Mouse (Mus musculus) neural tube, embryonic 14.5 days (tissue): Measurements from ENCODE around the gene Zbtb46. TPM values are rescaled to one million over a fixed set of nuclear protein-coding genes. Genes with fewer than 3 reads are reported as not detected.
A peak's percentile ranks its signal among the peaks of the same experiment; 100 is the strongest.

Experiments
- ATAC-seq: fragments of 200-750 bp; cut with Nextera tagmentation; 2 replicates; pipeline ENCODE4 v1.8.0; 2017; ENCODE audit warnings: low read depth, mild to moderate bottlenecking, moderate TSS enrichment, moderate library complexity
- H3K27ac ChIP-seq: fragments of 300-500 bp; sonication (generic); 2 replicates; pipeline ENCODE4 v1.5.1; 2014; ENCODE audit warnings: low read depth, mild to moderate bottlenecking, control low read depth, low read length, moderate library complexity, mixed read lengths
- H3K27me3 ChIP-seq: fragments of 300-500 bp; sonication (generic); 2 replicates; pipeline ENCODE4 v1.6.1; 2014; ENCODE audit warnings: low read length; ENCODE audit not compliant: control insufficient read depth, insufficient read depth
- H3K36me3 ChIP-seq: fragments of 300-500 bp; sonication (generic); 2 replicates; pipeline ENCODE4 v1.6.1; 2014; ENCODE audit warnings: low read length, mixed read lengths; ENCODE audit not compliant: control insufficient read depth, insufficient read depth
- H3K4me1 ChIP-seq: fragments of 300-500 bp; sonication (generic); 2 replicates; pipeline ENCODE4 v1.6.1; 2014; ENCODE audit warnings: low read length; ENCODE audit not compliant: control insufficient read depth, insufficient read depth
- H3K4me2 ChIP-seq: fragments of 300-500 bp; sonication (generic); 2 replicates; pipeline ENCODE4 v1.6.1; 2014; ENCODE audit warnings: mild to moderate bottlenecking, low read depth, low read length, control low read depth
- H3K4me3 ChIP-seq: fragments of 300-500 bp; sonication (generic); 2 replicates; pipeline ENCODE4 v1.5.1; 2014; ENCODE audit warnings: low read depth, low read length, control low read depth, mixed read lengths
- H3K9ac ChIP-seq: fragments of 300-500 bp; sonication (generic); replicated peaks from 2 replicates; pipeline ENCODE4 v1.6.1; 2014; ENCODE audit warnings: low read depth, mild to moderate bottlenecking, control low read depth, low read length, mixed read lengths
- H3K9me3 ChIP-seq: fragments of 300-500 bp; sonication (generic); 2 replicates; pipeline ENCODE4 v1.6.1; 2016; ENCODE audit warnings: low read length; ENCODE audit not compliant: control insufficient read depth
- WGBS: fragments of 180-500 bp; shearing (Covaris S2); extraction: QIAGEN DNeasy Blood & Tissue Kit; methylation state at CpG from one replicate; pipeline ENCODE4 v1.1.7; 2014; 5-methylcytosine and 5-hydroxymethylcytosine counted together
- polyA plus RNA-seq: library from polyadenylated mRNA; unstranded; fragments of >200 nt; fragmentation: Nextera tagmentation; extraction: Ambion mirVana; gene quantifications from 2 replicates; pipeline ENCODE4 v1.2.1, GENCODE M21; 2014

Gene Zbtb46
- polyA plus RNA-seq, 1 experiment from 2014 or later: 18.2 TPM

- Histone ChIP-seq H3K27ac (peak within 1 kb of the TSS; percentile 88), H3K9ac (peak within 1 kb of the TSS; percentile 84), H3K4me3 (peak within 1 kb of the TSS; percentile 94), H3K36me3 (peaks cover 35% of the 10 kb centered on the region), H3K9me3 (no peaks in the 10 kb centered on the region), H3K27me3 (no peaks in the 10 kb centered on the region), H3K4me1 (peaks cover 30% of the 10 kb centered on the region), H3K4me2 (peak within 1 kb of the TSS; percentile 99)
- under 1% methylated on average over 67 of the region's 71 CpGs for WGBS
- peak; percentile 89 for ATAC-seq
Observed at GRCm38 (mm10) chr2:181364860-181365596, 94.2 kb downstream of the Zbtb46 start, which contains the start of the genes Zgpat and Arfrp1. Gene Zgpat, plus strand, starts transcription at chr2:181364928. Gene Arfrp1, minus strand, starts transcription at chr2:181365404.

GRCm38 (mm10) chr2:181364487-181364859, 94.8 kb downstream of the Zbtb46 start:
- Histone ChIP-seq H3K4me3 (peak overlapping the region; percentile 94), H3K4me1 (peaks cover 30% of the 10 kb centered on the region), H3K36me3 (peaks cover 40% of the 10 kb centered on the region), H3K4me2 (peak overlapping the region; percentile 99), H3K9ac (peak overlapping the region; percentile 84), H3K27me3 (no peaks in the 10 kb centered on the region), H3K27ac (peak overlapping the region; percentile 88), H3K9me3 (no peaks in the 10 kb centered on the region)
- WGBS: 13% methylated on average over 14 of the region's 14 CpGs
- 0 out of 2 replicates have a peak, but pooled peaks have one; percentile 2 for ATAC-seq

GRCm38 (mm10) chr2:181363946-181364345, 95.3 kb downstream of the Zbtb46 start:
- peaks cover 30% of the 10 kb centered on the region for H3K4me1 ChIP-seq
- peak overlapping the region; percentile 84 for H3K9ac ChIP-seq
- ATAC-seq: no peak
- no peaks in the 10 kb centered on the region for H3K9me3 ChIP-seq
- H3K4me3 ChIP-seq: peak overlapping the region; percentile 94
- no peak overlapping the region for H3K27ac ChIP-seq
- H3K36me3 ChIP-seq: peaks cover 41% of the 10 kb centered on the region
- 89% methylated on average over 3 of the region's 3 CpGs for WGBS
- no peaks in the 10 kb centered on the region for H3K27me3 ChIP-seq
- H3K4me2 ChIP-seq: peak overlapping the region; percentile 99

GRCm38 (mm10) chr2:181356780-181357179, 102.4 kb downstream of the Zbtb46 start:
- Histone ChIP-seq H3K9ac (no peak overlapping the region), H3K4me1 (no peaks in the 10 kb centered on the region), H3K36me3 (peaks cover 56% of the 10 kb centered on the region), H3K27ac (no peak overlapping the region), H3K4me2 (no peak overlapping the region), H3K27me3 (no peaks in the 10 kb centered on the region), H3K4me3 (no peak overlapping the region), H3K9me3 (no peaks in the 10 kb centered on the region)
- WGBS: 82% methylated on average over 3 of the region's 3 CpGs
- ATAC-seq: no peak

- no peak overlapping the region for H3K4me3 ChIP-seq
- peaks cover 21% of the 10 kb centered on the region for H3K36me3 ChIP-seq
- H3K27ac ChIP-seq: no peak overlapping the region
- H3K4me2 ChIP-seq: no peak overlapping the region
- 97% methylated on average over 6 of the region's 6 CpGs for WGBS
- H3K9ac ChIP-seq: no peak overlapping the region
- no peaks in the 10 kb centered on the region for H3K27me3 ChIP-seq
- H3K9me3 ChIP-seq: no peaks in the 10 kb centered on the region
- ATAC-seq: no peak
- H3K4me1 ChIP-seq: no peaks in the 10 kb centered on the region
Observed at GRCm38 (mm10) chr2:181342766-181343165, 116.5 kb downstream of the Zbtb46 start.

- Histone ChIP-seq H3K36me3 (peaks cover 20% of the 10 kb centered on the region), H3K27ac (no peak overlapping the region), H3K4me2 (no peak overlapping the region), H3K27me3 (no peaks in the 10 kb centered on the region), H3K4me3 (no peak overlapping the region), H3K9me3 (no peaks in the 10 kb centered on the region), H3K9ac (no peak overlapping the region), H3K4me1 (no peaks in the 10 kb centered on the region)
- WGBS: 94% methylated on average over 4 of the region's 4 CpGs
- no peak for ATAC-seq
Observed at GRCm38 (mm10) chr2:181340426-181340825, 118.8 kb downstream of the Zbtb46 start.

Other genes starting within 250 kb of the Zbtb46 start
- gene Srms, start 246.2 kb downstream of the Zbtb46 start, polyA plus RNA-seq: 0.15 and 0.19 TPM in 2 replicates
- gene Fndc11, start 239.4 kb downstream of the Zbtb46 start, polyA plus RNA-seq: 0.23 TPM in 1 of 2 replicates, not detected in the other
- 0.28 and 0.45 TPM in 2 replicates for gene Helz2, start 217.4 kb downstream of the Zbtb46 start, polyA plus RNA-seq
- 19.3 and 19.9 TPM in 2 replicates for gene Gmeb2, start 171.4 kb downstream of the Zbtb46 start, polyA plus RNA-seq
- 1,346 and 1,661 TPM in 2 replicates for gene Stmn3, start 144.9 kb downstream of the Zbtb46 start, polyA plus RNA-seq
- 37.4 and 43.9 TPM in 2 replicates for gene Rtel1, start 139.7 kb downstream of the Zbtb46 start, polyA plus RNA-seq
- gene Zgpat, start 94.5 kb downstream of the Zbtb46 start, polyA plus RNA-seq: 59.3 and 67.7 TPM in 2 replicates
- 57.8 and 66.0 TPM in 2 replicates for gene Arfrp1, start 94.0 kb downstream of the Zbtb46 start, polyA plus RNA-seq
- 44.7 and 46.2 TPM in 2 replicates for gene Lime1, start 79.3 kb downstream of the Zbtb46 start, polyA plus RNA-seq
- gene Abhd16b, start 33.8 kb upstream of the Zbtb46 start, polyA plus RNA-seq: not detected in 2 replicates
- 116 and 120 TPM in 2 replicates for gene Tpd52l2, start 37.7 kb upstream of the Zbtb46 start, polyA plus RNA-seq
- gene Dnajc5, start 61.1 kb upstream of the Zbtb46 start, polyA plus RNA-seq: 245 and 250 TPM in 2 replicates
- 61.3 and 66.6 TPM in 2 replicates for gene Uckl1, start 125.5 kb upstream of the Zbtb46 start, polyA plus RNA-seq
- gene Prpf6, start 132.4 kb upstream of the Zbtb46 start, polyA plus RNA-seq: 50.3 and 65.6 TPM in 2 replicates
- 85.1 and 87.5 TPM in 2 replicates for gene Zfp512b, start 133.4 kb upstream of the Zbtb46 start, polyA plus RNA-seq
- gene Samd10, start 139.8 kb upstream of the Zbtb46 start, polyA plus RNA-seq: 189 and 220 TPM in 2 replicates
- gene Gm29797, start 197.6 kb upstream of the Zbtb46 start, polyA plus RNA-seq: not detected in 2 replicates
- gene Sox18, start 212.2 kb upstream of the Zbtb46 start, polyA plus RNA-seq: 12.7 and 17.0 TPM in 2 replicates
- gene Tcea2, start 220.9 kb upstream of the Zbtb46 start, polyA plus RNA-seq: 49.6 and 54.8 TPM in 2 replicates
- gene Rgs19, start 234.6 kb upstream of the Zbtb46 start, polyA plus RNA-seq: 53.6 and 66.3 TPM in 2 replicates
- not detected in 2 replicates for gene Lkaaear1, start 239.0 kb upstream of the Zbtb46 start, polyA plus RNA-seq